7 mouse cellular contexts compared by ENCODE assay signal in genomic region chr19:33391651-33392382, GRCm38 (mm10). TPM values are rescaled to one million over a fixed set of nuclear protein-coding genes. Genes with fewer than 3 reads are reported as not detected.
DNase-seq lines count a peak whose midpoint lies in the region; ATAC-seq and TF ChIP-seq lines count a peak whose summit lies in the region.

Gene Rnls, minus strand, starts transcription at chr19:33392295.

- TF ChIP-seq CTCF in bone marrow, adult 2 months (IDR thresholded peaks at IDR 0.05; ENCODE audit: control insufficient read depth, insufficient read depth, low read length), result no peak

- 2% methylated on average over 48 of the region's 48 CpGs for WGBS in bone marrow, adult 2 months
- 2% methylated on average over 48 of the region's 48 CpGs for WGBS in embryonic facial prominence, embryonic 14.5 days
- WGBS in limb, embryonic 10.5 days, result 2% methylated on average over 48 of the region's 48 CpGs
- 2% methylated on average over 48 of the region's 48 CpGs for WGBS in midbrain, embryonic 12.5 days

- H3K9me3 ChIP-seq in embryonic facial prominence, embryonic 14.5 days (ENCODE audit: control insufficient read depth, low read length), result peaks cover 19% of the 10 kb centered on the region
- no peaks in the 10 kb centered on the region for H3K9me3 ChIP-seq in limb, embryonic 10.5 days (replicated peaks)
- no peaks in the 10 kb centered on the region for H3K9me3 ChIP-seq in midbrain, embryonic 12.5 days

- H3K9ac ChIP-seq in embryonic facial prominence, embryonic 14.5 days (ENCODE audit: low read depth, low read length), result peak within 1 kb of the TSS; percentile 82
- peak within 1 kb of the TSS; percentile 81 for H3K9ac ChIP-seq in midbrain, embryonic 12.5 days (replicated peaks)

- peak within 1 kb of the TSS; percentile 60 for H3K4me2 ChIP-seq in embryonic facial prominence, embryonic 14.5 days (ENCODE audit: low read depth, low read length)
- peak within 1 kb of the TSS; percentile 61 for H3K4me2 ChIP-seq in midbrain, embryonic 12.5 days (replicated peaks)

- no peaks in the 10 kb centered on the region for H3K27me3 ChIP-seq in embryonic facial prominence, embryonic 14.5 days (replicated peaks; ENCODE audit: control insufficient read depth, insufficient read depth, low read length)
- H3K27me3 ChIP-seq in limb, embryonic 10.5 days (ENCODE audit: low read depth, poor library complexity, severe bottlenecking), result no peaks in the 10 kb centered on the region
- no peaks in the 10 kb centered on the region for H3K27me3 ChIP-seq in midbrain, embryonic 12.5 days

- peak; percentile 95 for DNase-seq in embryonic facial prominence, embryonic 14.5 days (ENCODE audit: low spot score)
- DNase-seq in heart, adult 18-20 months, result peak; percentile 86 to 95
- DNase-seq in kidney, adult 18-20 months, result peak; percentile 89
- DNase-seq in limb, embryonic 10.5 days (ENCODE audit: low spot score), result peak; percentile 88
- DNase-seq in skeletal muscle tissue, adult 2 months (ENCODE audit: low read depth, low spot score), result peak; percentile 80

- H3K36me3 ChIP-seq in embryonic facial prominence, embryonic 14.5 days (ENCODE audit: control insufficient read depth, insufficient read depth, low read length), result no peaks in the 10 kb centered on the region
- no peaks in the 10 kb centered on the region for H3K36me3 ChIP-seq in limb, embryonic 10.5 days
- no peaks in the 10 kb centered on the region; the same call in 1 of the 2 replicates for H3K36me3 ChIP-seq in midbrain, embryonic 12.5 days

- no peaks in the 10 kb centered on the region for H3K4me1 ChIP-seq in bone marrow, adult 2 months (ENCODE audit: control insufficient read depth, insufficient read depth, low read length)
- H3K4me1 ChIP-seq in embryonic facial prominence, embryonic 14.5 days (ENCODE audit: control insufficient read depth, insufficient read depth, low read length), result no peaks in the 10 kb centered on the region
- peaks cover 7% of the 10 kb centered on the region; the same call in 1 of the 2 replicates for H3K4me1 ChIP-seq in limb, embryonic 10.5 days
- no peaks in the 10 kb centered on the region for H3K4me1 ChIP-seq in midbrain, embryonic 12.5 days

- peak; percentile 99 for ATAC-seq in embryonic facial prominence, embryonic 14.5 days (ENCODE audit: low read depth)
- peak; percentile 99 for ATAC-seq in midbrain, embryonic 12.5 days (ENCODE audit: low FRiP score, low read depth)

- TF ChIP-seq POLR2A in bone marrow, adult 2 months (IDR thresholded peaks at IDR 0.05; ENCODE audit: borderline replicate concordance, control insufficient read depth, low read depth, low read length), result peak; percentile 72; the same call in 1 of the 2 replicates

- H3K4me3 ChIP-seq in bone marrow, adult 2 months (replicated peaks; ENCODE audit: control insufficient read depth, low read depth, low read length), result peak within 1 kb of the TSS; percentile 74
- peak within 1 kb of the TSS; percentile 53 for H3K4me3 ChIP-seq in embryonic facial prominence, embryonic 14.5 days (ENCODE audit: low read depth, low read length)
- H3K4me3 ChIP-seq in limb, embryonic 10.5 days, result peak within 1 kb of the TSS; percentile 59
- H3K4me3 ChIP-seq in midbrain, embryonic 12.5 days, result peak within 1 kb of the TSS; percentile 58

- H3K27ac ChIP-seq in bone marrow, adult 2 months (ENCODE audit: control insufficient read depth, insufficient read depth, low read depth, low read length, poor library complexity), result peak within 1 kb of the TSS; percentile 94
- peak within 1 kb of the TSS; percentile 85 for H3K27ac ChIP-seq in embryonic facial prominence, embryonic 14.5 days (replicated peaks; ENCODE audit: low read depth, low read length)
- peak within 1 kb of the TSS; percentile 92 for H3K27ac ChIP-seq in limb, embryonic 10.5 days
- H3K27ac ChIP-seq in midbrain, embryonic 12.5 days (replicated peaks), result peak within 1 kb of the TSS; percentile 86

RNA-seq across cellular contexts. Expression of gene Rnls, which starts in this region (rescaled TPM):
- not detected in 2 replicates for polyA plus RNA-seq in bone marrow, adult 2 months (2011; ENCODE audit: insufficient read depth, insufficient read length, low replicate concordance, missing spikeins)
- polyA plus RNA-seq in embryonic facial prominence, embryonic 14.5 days (2014; fragmentation: Nextera tagmentation; extraction: Ambion mirVana), result 6.3 and 7.4 TPM in 2 replicates
- 10 to 100 TPM; 12.7 to 12.8 TPM for total RNA-seq in heart, adult 18-20 months (2021)
- 4.0 and 4.9 TPM in 2 replicates for polyA plus RNA-seq in limb, embryonic 10.5 days (2016; fragmentation: Nextera tagmentation; extraction: Ambion mirVana)
- 7.7 and 8.2 TPM in 2 replicates for polyA plus RNA-seq in midbrain, embryonic 12.5 days (2016; fragmentation: Nextera tagmentation; extraction: Ambion mirVana)

Comparison
In these comparisons a context has a peak if more than half of its experiments do, and no peak if none do; other contexts are left out.
1. Peak in every context shown above with its lines: DNase-seq, ATAC-seq, H3K4me3 ChIP-seq and H3K27ac ChIP-seq.